In genomic region chr2:165080657-165081056, GRCm38 (mm10) we compare ENCODE assay signal across 31 mouse cellular contexts. TPM values are rescaled to one million over a fixed set of nuclear protein-coding genes. Genes with fewer than 3 reads are reported as not detected.
"Had no signal": no experiment of that assay in that cellular context is flagged by ENCODE, and none has a peak within 500 bp of the region (broad histone marks: within the 10 kb centered on the region; RNA-seq: fewer than 3 reads in every experiment).

No protein-coding gene starts in this region.

- H3K4me1 ChIP-seq: liver, embryonic 13.5 days had no signal

- H3K36me3 ChIP-seq: liver, embryonic 13.5 days had no signal

- H3K4me2 ChIP-seq: liver, embryonic 13.5 days had no signal

- H3K4me3 ChIP-seq: layer of hippocampus, adult 2 months; left cerebral cortex, adult 2 months; liver, embryonic 13.5 days had no signal

- H3K27ac ChIP-seq: kidney, postnatal 0 days; layer of hippocampus, adult 2 months; left cerebral cortex, adult 2 months; liver, embryonic 13.5 days; macrophage; stomach, postnatal 0 days had no signal

- DNase-seq: kidney, postnatal 25 days; layer of hippocampus, adult 9-11 months; liver, embryonic 13.5 days; lung, adult 2 months; midbrain, embryonic 14.5 days; right cerebral cortex, adult 18-20 months; right cerebral cortex, postnatal 14 days; right cerebral cortex, postnatal 4 days; thymus, adult 2 months; thymus, postnatal 36 days had no signal

- H3K9ac ChIP-seq: liver, embryonic 13.5 days had no signal

- H3K9me3 ChIP-seq: liver, embryonic 13.5 days had no signal

RNA-seq across cellular contexts. Expression of gene 1700025C18Rik, which starts 9.9 kb away (rescaled TPM):
- total RNA-seq: layer of hippocampus, adult 2 months; layer of hippocampus, postnatal 25 days; left cerebral cortex, adult 2 months; left cerebral cortex, postnatal 10 days; left cerebral cortex, postnatal 36 days; liver, adult 2 months; megakaryocyte, adult 5-6 weeks; midbrain, postnatal 0 days had no signal
- polyA plus RNA-seq: kidney, embryonic 14.5 days; kidney, postnatal 0 days; large intestine, adult 2 months; limb, embryonic 11.5 days; limb, embryonic 14.5 days; liver, adult 2 months; liver, embryonic 13.5 days; liver, embryonic 16.5 days; lung, adult 2 months; lung, embryonic 16.5 days; macrophage; midbrain, embryonic 14.5 days; midbrain, postnatal 0 days; neural tube, embryonic 11.5 days; neural tube, embryonic 14.5 days; stomach, embryonic 14.5 days; stomach, postnatal 0 days; thymus, adult 2 months; urinary bladder, adult 2 months had no signal
